Mouse (Mus musculus) spleen, postnatal 14 days (tissue): ENCODE data around the gene Kif16b.

Experiments used
- DNase-seq, 2 experiments: peaks; one replicate each; pipeline ENCODE4 v3.0.0; 2021 to 2022; ENCODE audit warnings: low spot score in 2 of 2

Gene Kif16b

DNA sequence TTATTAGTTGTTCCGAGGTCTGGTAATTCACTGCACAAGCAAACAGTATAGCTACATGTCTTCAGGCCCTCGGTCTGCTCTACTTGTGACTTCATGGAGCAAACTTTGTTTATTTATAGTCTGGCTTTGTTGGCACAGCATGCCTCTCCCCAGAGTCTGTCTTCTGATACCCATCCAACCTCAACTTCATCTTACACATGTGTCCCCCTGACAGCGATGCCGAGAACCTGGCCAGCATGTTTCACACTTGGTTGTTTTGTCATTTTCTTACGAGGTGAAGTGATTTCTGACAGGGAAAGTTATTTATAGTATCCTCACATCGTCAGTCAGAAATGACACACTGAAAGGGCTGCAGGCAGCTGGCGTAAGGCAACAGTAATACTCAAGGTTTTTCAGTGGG, 249.7 kb downstream of the Kif16b start:
- no peak for DNase-seq

DNA sequence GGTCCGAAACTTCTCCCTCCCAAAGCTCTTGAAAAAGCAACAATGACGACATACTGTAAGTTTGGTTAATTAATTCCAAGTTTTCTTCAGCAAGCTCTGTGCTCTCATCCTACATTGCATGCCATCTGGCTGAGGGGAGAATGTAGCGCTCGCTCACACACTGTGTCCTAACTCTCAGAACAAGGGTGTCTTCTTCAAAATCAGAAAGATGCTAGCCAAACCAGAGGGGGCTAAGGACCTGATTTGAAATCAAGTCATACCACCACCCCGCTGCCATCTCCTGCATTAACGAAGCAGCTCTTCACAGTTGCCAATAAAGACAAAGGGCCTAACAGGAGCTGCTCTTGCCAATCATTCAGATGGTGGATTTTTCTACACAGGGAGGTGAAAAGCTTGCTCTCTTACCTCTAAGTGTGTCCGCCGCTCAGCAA, 253.3 kb downstream of the Kif16b start:
- no peak for DNase-seq

DNA sequence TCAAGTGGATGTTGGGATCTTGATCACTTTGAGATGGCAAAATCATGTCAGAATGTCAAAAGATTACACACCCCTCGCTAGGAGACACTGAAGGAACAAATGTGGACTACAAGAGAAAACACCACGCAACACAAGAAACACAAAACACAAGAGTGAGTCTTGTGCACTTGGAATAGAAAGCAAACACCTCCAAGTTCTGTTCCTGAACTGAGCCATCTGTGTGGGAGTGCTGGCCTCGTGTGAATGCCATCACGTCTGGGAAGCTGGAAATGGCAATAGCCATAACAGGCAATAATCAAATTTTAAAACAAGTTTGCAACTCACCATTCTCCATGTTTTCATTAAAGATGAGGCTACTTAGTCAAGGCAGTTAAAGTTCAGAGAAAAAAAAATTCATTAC, 254.5 kb downstream of the Kif16b start:
- no peak for DNase-seq

DNA sequence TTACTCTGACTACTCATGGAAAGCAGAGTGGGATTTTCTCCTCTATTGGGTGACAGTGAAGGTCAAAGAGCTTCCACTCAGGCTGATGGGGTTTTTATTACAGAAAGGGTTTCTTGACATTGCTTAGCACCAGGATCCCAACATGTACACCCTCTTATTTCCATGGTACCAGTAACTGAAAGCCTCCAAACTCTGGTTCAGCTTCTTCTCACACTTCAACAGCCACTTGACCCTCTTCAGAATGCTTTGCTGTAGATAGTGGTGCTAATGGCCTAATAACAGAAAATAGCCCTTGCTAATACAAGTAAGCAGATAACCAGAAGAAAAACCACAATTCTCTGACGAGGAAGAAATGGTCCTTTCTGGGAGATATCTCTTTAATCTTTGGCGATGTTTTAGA, 259.6 kb downstream of the Kif16b start:
- no peak for DNase-seq

DNA sequence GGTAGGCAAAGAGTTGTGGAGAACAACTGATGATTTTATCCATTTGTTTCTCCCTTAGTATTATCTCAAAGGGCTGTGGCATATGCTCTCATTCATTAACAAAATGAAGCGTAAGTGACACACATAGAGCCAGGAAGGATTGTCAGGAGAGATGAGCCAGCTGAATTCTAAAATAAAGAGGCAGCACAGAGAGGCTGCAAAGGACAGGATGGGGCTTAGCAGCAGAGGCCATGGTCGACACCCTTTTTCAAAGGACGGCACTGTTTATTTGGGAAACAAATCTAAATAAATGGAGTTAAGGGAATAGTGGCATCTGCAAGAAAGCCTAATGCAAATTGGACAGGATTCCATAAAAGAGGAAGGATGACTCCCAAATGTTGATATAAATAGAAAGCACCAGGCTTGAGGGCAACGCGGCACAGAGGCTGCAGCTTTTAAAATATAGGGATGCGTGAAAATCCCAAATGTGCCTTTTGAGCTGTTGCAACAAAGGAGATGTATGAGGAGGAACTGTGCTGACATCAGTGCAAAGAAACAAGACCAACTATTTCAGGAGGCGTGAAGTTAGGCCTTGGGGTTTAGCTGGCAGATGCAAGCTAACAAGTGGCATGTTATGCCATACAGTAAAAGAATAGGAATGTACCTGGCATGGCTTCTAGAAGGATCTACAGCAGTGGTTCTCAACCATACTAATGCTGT, 265.6 kb downstream of the Kif16b start:
- no peak for DNase-seq

DNA sequence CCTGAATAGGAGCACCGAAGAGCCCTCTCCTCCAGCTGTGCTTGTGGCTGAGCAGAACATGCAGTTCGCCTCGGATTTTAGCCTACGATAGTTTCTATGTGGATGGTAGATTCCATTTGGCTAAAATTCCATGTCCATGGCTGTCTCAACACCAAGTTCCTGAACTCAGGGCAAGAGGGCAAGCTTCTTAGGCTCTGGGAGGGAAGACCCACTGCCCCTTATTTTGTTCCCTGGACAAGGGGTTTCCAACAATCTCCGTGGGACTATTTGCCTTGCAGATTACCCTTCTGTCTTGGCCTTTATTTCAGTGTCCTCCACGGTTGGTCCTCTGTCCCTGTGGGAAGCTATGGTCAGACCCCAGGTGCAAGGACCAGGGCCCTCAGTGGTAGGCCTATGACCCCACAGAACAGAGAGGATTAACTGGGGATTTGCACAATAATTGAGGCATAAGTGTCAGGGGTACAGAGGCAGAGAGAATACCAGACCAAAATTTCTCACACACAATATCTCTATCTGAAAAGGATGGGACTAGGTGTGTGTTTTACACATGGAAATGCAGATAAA, 267.3 kb downstream of the Kif16b start:
- DNase-seq = no peak

DNA sequence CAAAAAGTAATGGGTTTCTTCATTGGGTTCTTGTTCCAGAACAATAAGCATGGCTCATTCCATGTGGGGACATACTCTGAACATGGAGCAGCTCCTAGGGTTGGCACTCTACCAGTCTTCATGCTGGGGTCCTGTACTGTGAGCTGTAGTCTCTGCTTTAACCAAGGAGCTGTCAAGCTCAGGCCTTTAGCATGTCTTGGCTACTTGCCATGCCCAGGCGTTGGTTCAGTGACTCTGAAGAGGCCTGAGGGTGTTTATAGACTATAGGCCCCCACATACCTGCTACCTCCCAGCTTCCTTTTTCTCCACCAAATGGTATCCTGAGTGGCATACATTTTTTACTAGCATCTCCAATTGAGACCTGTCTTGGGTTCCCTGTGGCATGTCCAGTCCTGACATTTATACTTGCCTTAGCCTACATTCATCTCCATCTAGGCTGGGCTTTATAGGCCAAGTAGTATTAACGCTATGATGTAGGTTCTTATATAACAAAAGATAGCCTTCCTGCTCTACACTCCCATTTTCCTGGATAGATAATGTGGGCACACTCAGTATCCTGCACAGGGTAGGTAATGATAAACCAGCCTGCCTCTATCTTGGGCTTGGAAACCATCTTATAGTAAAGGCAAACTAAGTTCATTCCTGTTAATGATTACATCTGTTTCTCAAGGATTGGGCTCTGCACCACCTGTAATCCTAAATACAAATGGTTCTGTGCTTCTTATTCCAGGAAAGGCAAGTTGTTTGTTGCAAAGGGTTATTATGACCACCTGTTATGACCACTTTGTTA, 271.6 kb downstream of the Kif16b start:
- no peak for DNase-seq

DNA sequence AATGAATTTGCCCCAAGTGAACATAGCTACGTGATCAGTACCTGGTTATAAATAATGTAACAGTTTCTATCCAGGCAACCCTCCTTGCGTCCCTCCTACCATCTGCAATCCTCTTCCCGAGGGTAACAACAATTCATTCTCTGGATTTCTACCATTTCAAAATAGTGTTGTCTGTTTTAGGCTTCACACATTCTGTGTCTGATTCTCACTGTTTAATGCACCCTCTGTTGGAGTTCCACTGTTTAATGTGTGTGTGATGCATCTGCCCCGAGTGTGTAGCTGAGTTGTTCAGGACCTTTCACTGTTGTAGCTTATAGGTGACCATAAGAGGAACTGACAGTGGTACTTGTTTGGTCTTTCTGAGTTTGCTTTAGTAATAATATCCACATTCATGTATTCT, 275.6 kb downstream of the Kif16b start:
- no peak for DNase-seq

DNA sequence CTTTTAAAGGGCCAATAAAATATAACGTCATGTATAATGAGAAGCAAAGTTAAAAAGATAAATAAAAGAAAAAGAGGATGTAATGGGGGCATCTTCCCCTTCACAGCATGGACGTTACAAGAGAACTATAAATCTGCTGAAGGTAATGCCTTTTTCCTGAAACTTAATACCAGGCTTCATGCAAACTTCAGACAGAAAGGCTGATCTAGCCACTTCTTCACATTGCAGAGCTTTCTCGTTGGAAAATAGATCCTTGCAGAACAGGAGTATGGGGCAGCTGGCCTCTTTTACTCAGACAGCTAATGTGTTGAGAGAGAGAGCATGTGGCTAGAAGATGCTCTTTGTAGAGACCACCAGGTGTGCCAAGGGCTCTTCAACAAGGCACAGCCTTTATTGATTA, 276.2 kb downstream of the Kif16b start:
- no peak for DNase-seq

DNA sequence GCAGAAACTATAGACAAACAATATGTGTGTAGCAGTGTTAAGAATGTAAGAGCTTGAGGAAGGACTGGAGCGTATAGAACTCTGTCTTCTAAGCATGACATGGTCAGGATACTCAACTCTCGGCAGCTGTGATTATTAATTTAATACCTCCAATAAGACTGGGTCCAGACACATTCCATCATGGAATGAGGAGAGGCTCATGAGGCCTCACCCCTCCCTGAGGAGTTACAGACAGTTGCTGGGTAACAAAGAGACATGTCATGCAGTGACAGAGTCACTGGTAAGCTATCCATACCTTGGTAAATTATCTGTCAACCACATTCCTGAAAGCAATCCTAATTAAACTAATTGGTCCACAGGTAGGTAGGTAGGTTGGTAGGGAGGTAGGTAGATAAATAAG, 277.1 kb downstream of the Kif16b start:
- DNase-seq = no peak

DNA sequence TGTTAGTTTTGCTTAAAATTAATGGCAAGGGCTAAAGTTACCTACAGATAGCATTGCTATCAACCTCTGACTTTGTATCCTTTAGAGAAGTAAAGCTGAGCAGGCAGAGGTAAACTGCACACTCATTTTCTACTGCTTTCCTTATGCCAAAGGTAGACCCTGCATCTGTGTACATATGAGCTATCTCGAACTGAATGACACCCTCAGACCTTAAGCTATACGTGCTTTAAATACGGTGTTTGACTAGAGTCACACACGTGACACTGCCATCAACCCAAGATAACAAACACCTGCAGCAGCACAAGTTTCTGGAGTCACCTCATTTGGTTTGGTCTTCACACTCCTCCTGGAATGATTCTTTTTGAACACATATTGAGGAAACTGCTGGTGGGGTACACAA, 280.2 kb downstream of the Kif16b start:
- DNase-seq = no peak

DNA sequence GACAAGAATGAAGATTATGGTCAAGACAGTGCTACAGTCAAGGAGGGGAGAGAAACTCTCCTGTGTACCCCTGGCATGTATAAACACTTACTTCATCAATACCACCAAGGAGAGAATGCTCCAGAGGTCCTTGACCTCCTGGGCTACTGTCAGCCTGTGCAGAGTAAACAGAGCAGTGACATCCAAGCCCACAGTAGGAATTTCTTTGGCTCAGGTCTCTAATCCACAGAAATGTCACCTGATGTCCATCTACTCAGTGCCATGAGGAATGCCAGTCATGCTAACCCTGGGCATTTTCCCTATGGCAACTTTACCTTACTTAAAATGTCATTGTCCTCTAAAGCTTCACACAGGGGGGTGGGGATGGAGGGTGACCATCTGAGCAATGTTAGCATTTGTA, 281.4 kb downstream of the Kif16b start:
- DNase-seq = no peak

DNA sequence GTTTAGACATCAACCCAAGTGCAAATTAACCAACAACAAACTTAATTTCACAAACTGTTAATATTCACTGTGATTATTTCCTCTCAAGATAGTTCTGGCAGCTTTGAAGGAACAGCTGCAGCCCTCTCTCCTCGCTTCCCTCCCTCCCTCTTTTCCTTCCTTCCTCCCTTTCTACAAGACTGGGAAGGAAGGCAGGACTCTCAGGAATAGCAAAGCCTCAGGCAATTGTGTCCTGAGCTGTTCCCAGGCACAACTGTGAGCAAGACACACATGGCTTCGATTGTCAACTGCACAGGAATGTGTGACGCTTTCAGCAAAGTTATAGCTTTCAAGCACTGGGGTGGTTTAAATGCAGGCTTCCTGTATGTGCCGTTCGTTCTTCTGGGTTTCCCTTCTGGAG, 286.8 kb downstream of the Kif16b start:
- no peak for DNase-seq

DNA sequence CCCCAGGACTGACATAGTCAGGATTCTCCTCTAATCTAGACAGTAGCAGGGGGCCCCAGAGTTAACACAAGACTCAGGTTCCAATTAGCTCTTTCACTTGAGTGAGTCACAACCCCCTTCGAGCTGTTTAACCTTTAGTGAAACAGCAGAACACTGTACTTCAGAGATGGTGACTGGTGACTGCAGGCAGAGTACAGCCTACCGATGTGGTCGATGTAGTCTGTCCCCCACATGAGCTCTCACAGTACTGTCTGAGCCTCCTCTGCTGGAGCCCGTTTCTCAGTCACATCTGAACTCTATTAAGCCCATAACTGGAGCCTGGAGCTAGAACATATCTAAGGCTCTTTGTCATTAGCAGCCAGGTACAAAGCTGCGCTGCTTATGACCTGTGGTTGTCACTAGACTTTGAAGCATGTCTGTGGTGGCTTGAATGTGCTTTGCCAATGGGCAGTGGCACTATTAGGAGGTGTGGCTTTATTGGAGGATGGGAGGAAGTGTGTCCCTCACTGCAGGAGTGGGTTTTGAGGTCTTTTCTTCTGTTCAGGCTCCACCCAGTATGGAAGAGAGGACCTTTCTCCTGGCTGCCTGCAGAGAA, 288.9 kb downstream of the Kif16b start:
- DNase-seq = no peak

DNA sequence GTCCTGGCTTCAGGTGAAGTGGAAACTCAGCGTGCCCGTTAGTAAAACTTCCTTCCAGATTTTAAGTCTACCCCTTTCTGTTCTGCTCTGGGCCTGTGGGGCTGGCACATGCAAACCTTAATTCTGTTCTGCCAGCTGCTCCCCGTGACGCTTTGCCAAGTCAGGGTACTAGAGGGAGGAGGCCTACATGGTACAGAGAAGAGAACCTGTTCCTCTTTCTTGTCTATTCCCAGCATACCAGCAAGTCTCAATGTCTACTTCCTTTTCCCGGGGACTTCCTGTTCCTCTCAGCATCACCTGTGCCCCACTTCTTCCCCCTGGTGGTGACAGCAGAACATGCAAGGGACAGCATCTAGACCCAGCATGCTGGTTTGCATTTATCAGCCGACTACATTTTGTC, 290.2 kb downstream of the Kif16b start:
- peak in 1 of 2 experiments; percentile 30 for DNase-seq

DNA sequence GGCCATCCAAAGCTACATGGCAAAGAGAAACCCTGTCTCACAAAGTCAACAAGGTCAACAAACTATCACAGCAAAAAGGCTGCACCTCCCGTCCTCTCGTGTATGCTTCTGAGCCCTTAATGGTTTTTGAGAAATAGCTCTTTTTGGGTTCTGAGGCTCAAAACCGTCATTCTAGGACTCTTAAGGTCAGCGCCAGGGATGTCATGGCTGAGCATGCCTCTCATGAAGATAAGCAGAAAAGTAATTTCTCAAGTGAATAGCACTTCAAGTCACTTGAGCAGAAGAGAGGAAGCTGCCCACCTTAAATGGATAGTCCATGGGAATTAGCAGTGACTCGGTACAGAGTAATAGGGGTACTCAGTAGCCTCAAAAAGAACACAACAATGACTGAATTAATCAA, 291.1 kb downstream of the Kif16b start:
- DNase-seq = no peak

DNA sequence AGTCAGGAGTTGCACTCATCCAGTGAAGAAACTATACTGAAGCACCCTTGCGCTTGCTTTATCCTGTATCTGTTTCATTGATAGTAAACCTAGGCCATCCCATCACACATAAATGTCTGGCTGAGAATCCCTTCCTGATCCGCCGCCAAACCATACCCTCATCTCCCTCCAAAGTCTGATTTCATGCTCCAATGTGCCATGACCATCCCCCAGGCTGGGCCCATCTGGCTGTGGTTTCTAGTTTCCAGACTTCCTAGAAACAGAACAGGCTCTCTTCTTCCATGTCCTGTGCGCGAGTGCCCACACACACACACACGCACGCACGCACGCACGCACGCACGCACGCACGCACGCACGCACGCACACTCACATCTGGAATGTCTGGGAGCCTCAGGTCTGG, 292.6 kb downstream of the Kif16b start:
- no peak for DNase-seq

DNA sequence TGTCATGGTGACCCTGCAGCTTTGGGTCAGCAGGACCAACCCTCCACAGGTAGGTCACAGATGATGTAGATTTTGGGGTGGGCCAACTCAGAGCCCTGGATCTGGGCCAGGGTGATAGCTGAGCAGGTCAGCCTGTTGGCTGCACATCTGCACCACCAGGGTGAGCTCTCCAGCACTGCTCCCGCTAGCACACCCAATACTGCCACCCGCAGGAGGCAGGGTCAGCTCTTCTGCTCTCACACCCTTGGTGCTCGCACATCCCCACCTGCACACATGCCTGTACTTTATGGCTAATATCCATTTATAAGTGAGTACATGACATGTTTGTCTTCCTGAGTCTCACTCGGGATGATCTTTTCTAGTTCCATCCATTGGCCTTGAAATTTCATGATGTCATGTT, 296.6 kb downstream of the Kif16b start:
- DNase-seq = no peak

DNA sequence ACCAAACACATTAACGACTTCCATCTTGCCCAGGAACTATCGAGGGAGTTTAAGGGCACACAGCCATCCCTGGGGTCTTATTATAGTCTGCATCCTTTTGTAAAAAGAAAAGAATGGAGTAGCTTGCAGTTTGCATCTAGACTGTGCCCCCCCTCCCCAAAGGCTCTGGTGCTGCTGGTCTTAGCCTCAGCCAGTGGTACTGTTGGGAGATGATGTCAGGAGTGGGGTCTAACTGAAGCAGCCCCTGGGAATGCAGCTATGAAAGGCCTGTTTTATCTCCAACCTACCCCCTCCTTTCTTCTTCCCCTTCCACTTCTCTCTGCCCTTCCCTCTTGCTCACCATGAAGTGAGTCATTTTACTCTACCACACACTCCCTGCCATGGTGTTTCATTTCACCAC, 298.1 kb downstream of the Kif16b start:
- DNase-seq = no peak

DNA sequence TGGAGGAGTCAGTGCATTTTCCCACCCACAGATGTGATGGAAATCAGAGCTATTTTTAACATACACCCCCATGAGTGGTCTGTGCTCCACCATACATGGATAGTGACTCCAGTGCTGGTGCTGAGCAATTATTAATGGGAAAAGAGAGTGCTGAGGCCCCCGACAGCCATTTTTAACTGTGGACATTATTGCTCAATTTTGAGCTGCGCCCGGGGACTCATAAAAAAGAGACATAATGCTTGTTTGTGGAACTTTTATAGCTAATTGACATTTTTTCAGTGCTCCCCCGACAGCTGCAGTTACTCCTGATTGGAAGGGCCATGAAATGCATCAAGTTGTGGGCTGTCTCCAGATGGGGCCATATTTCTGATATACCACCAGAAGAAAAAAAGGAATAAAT, 302.1 kb downstream of the Kif16b start:
- DNase-seq = no peak

DNA sequence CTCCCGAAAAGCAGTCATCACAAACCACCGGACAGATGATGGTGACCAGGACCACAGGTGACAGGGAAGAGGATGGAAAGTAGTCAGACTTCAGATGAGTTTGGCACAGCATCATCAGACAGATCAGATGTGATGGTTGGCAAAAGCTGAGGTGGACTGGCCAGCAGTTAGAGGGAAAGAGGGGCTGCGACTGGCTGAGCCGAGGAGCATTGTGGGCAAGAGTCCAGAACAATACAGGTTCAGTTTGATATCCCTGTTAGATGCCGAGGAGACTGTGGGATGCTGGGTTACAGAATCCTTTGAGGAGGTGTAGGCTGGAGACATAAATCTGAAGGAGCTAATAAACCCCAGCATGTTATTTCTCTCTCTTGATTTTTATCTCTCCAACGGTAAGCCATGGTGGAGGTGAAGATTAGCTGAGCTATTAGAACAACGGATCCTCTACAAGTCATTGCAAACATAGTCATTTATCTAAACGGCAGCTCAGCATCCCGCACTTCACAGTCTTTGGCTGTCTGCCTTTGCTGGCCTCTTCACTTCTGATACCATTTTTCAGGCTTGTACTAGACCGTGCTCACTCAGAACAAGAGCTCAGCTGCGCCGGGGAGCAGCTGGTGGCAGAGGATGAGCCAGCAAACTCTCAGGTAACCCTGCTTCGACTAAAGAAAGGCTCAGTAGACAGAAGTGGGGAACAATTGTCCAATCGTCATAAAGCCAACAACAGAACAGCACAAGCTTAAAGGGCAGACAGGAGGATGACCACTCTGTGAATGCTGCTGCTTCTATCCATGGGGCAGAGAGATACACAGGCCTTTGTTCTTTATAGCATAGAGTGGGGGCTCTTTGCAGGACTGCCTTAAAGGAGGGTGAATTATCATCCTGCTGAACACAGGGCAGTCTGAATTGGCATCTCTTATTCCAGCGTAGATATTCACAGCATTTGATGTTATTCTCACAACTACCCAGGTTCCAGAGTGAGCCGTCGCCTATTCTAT, 304.9 kb downstream of the Kif16b start:
- DNase-seq = no peak

DNA sequence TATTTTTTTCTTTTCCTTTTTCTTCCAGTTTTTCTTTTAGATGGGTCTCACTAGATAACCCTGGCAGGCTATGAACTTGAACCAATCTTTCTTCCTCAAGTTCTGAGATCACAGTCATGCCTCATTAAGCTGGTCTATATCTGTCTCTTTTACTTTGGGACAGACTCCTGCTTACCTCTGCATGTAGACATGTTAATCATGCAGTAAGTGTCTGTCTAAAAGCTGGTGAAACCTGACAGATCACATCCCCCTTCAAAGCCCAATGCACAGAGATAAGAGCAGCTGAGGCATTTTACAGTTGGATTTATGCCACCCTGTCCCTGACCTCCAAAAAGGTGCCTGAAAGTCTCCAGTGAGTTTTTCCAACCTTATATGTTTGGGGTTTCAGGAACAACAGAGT, 310.4 kb downstream of the Kif16b start:
- DNase-seq = no peak
